Mouse (Mus musculus): Measurements from ENCODE around the gene Slc17a3. TPM values are rescaled to one million over a fixed set of nuclear protein-coding genes. Genes with fewer than 3 reads are reported as not detected.

Slc17a3 gene
- polyA plus RNA-seq (2015; fragmentation: Nextera tagmentation; extraction: Ambion mirVana), result 0.34 and 0.36 TPM in 2 replicates

- ATAC-seq (ENCODE audit: insufficient read depth, low FRiP score, low read depth), result no peak
Measured at GRCm38 (mm10) chr13:23839308-23839707, at the start of gene Slc17a3. Gene Slc17a3, plus strand, starts transcription at chr13:23839434.

GRCm38 (mm10) chr13:23792520-23792919 lies 46.7 kb upstream of the Slc17a3 start:
- H3K27me3 ChIP-seq (replicated peaks), result no peaks in the 10 kb centered on the region
- ATAC-seq (ENCODE audit: insufficient read depth, low FRiP score, low read depth), result no peak
- 43% methylated on average over 2 of the region's 2 CpGs for WGBS

More at GRCm38 (mm10) chr13:23839308-23839707, at the start of gene Slc17a3:
- H3K4me1 ChIP-seq, result no peaks in the 10 kb centered on the region
- no peak within 1 kb of the TSS for H3K4me2 ChIP-seq
- H3K27ac ChIP-seq, result no peak within 1 kb of the TSS
- no peaks in the 10 kb centered on the region for H3K27me3 ChIP-seq (replicated peaks)
- no peak within 1 kb of the TSS for H3K9ac ChIP-seq
- WGBS, result 75% methylated on average over 2 of the region's 2 CpGs
- H3K9me3 ChIP-seq, result no peaks in the 10 kb centered on the region
- no peak within 1 kb of the TSS for H3K4me3 ChIP-seq (replicated peaks)
- H3K36me3 ChIP-seq, result no peaks in the 10 kb centered on the region

GRCm38 (mm10) chr13:23799405-23799804 lies 39.8 kb upstream of the Slc17a3 start:
- Histone ChIP-seq H3K4me2 (no peak overlapping the region), H3K9me3 (no peaks in the 10 kb centered on the region), H3K4me1 (no peaks in the 10 kb centered on the region), H3K27ac (no peak overlapping the region), H3K27me3 (replicated peaks) (no peaks in the 10 kb centered on the region), H3K4me3 (replicated peaks) (no peak overlapping the region), H3K9ac (no peak overlapping the region), H3K36me3 (no peaks in the 10 kb centered on the region)
- 71% methylated on average over 5 of the region's 5 CpGs for WGBS
- no peak for ATAC-seq (ENCODE audit: insufficient read depth, low FRiP score, low read depth)

More at GRCm38 (mm10) chr13:23792520-23792919, 46.7 kb upstream of the Slc17a3 start:
- Histone ChIP-seq H3K4me3 (replicated peaks) (no peak overlapping the region), H3K9ac (no peak overlapping the region), H3K27ac (no peak overlapping the region), H3K4me2 (no peak overlapping the region), H3K9me3 (no peaks in the 10 kb centered on the region), H3K36me3 (no peaks in the 10 kb centered on the region), H3K4me1 (no peaks in the 10 kb centered on the region)

- Histone ChIP-seq H3K9me3 (no peaks in the 10 kb centered on the region), H3K4me1 (no peaks in the 10 kb centered on the region), H3K36me3 (no peaks in the 10 kb centered on the region), H3K4me3 (replicated peaks) (no peak overlapping the region), H3K9ac (no peak overlapping the region), H3K27me3 (replicated peaks) (no peaks in the 10 kb centered on the region), H3K27ac (no peak overlapping the region), H3K4me2 (no peak overlapping the region)
- ATAC-seq (ENCODE audit: insufficient read depth, low FRiP score, low read depth), result no peak
- 60% methylated on average over 2 of the region's 2 CpGs for WGBS
Measured at GRCm38 (mm10) chr13:23804532-23804931, 34.7 kb upstream of the Slc17a3 start.

GRCm38 (mm10) chr13:23806422-23807052 lies 32.7 kb upstream of the Slc17a3 start, which contains the start of gene Slc17a2:
Gene Slc17a2, plus strand, starts transcription at chr13:23806993.
- H3K27me3 ChIP-seq (replicated peaks), result no peaks in the 10 kb centered on the region
- H3K4me2 ChIP-seq, result no peak within 1 kb of the TSS
- no peak within 1 kb of the TSS for H3K27ac ChIP-seq
- H3K4me3 ChIP-seq (replicated peaks), result no peak within 1 kb of the TSS
- no peak within 1 kb of the TSS for H3K9ac ChIP-seq
- no peaks in the 10 kb centered on the region for H3K9me3 ChIP-seq
- ATAC-seq (ENCODE audit: insufficient read depth, low FRiP score, low read depth), result no peak
- no peaks in the 10 kb centered on the region for H3K36me3 ChIP-seq
- WGBS, result 65% methylated on average over 15 of the region's 15 CpGs
- H3K4me1 ChIP-seq, result no peaks in the 10 kb centered on the region

- Histone ChIP-seq H3K36me3 (no peaks in the 10 kb centered on the region), H3K9me3 (no peaks in the 10 kb centered on the region), H3K4me1 (no peaks in the 10 kb centered on the region), H3K27me3 (replicated peaks) (no peaks in the 10 kb centered on the region), H3K4me3 (replicated peaks) (no peak overlapping the region), H3K9ac (no peak overlapping the region), H3K27ac (no peak overlapping the region), H3K4me2 (no peak overlapping the region)
- no peak for ATAC-seq (ENCODE audit: insufficient read depth, low FRiP score, low read depth)
- WGBS, result 64% methylated on average over 2 of the region's 2 CpGs
Measured at GRCm38 (mm10) chr13:23816148-23816547, 23.1 kb upstream of the Slc17a3 start.

- no peak for ATAC-seq (ENCODE audit: insufficient read depth, low FRiP score, low read depth)
- 58% methylated on average over 4 of the region's 4 CpGs for WGBS
- Histone ChIP-seq H3K27ac (no peak overlapping the region), H3K4me3 (replicated peaks) (no peak overlapping the region), H3K36me3 (no peaks in the 10 kb centered on the region), H3K9me3 (no peaks in the 10 kb centered on the region), H3K4me2 (no peak overlapping the region), H3K27me3 (replicated peaks) (no peaks in the 10 kb centered on the region), H3K4me1 (no peaks in the 10 kb centered on the region), H3K9ac (no peak overlapping the region)
Measured at GRCm38 (mm10) chr13:23820179-23820940, 18.9 kb upstream of the Slc17a3 start.

- no peak overlapping the region for H3K27ac ChIP-seq
- no peaks in the 10 kb centered on the region for H3K9me3 ChIP-seq
- no peaks in the 10 kb centered on the region for H3K4me1 ChIP-seq
- 73% methylated on average over 3 of the region's 3 CpGs for WGBS
- H3K9ac ChIP-seq, result no peak overlapping the region
- no peaks in the 10 kb centered on the region for H3K36me3 ChIP-seq
- ATAC-seq (ENCODE audit: insufficient read depth, low FRiP score, low read depth), result no peak
- H3K4me2 ChIP-seq, result no peak overlapping the region
- H3K4me3 ChIP-seq (replicated peaks), result no peak overlapping the region
- H3K27me3 ChIP-seq (replicated peaks), result no peaks in the 10 kb centered on the region
Measured at GRCm38 (mm10) chr13:23822213-23822612, 17.0 kb upstream of the Slc17a3 start.

GRCm38 (mm10) chr13:23826606-23827005 lies 12.6 kb upstream of the Slc17a3 start:
- no peak overlapping the region for H3K4me3 ChIP-seq (replicated peaks)
- no peak for ATAC-seq (ENCODE audit: insufficient read depth, low FRiP score, low read depth)
- no peaks in the 10 kb centered on the region for H3K9me3 ChIP-seq
- no peaks in the 10 kb centered on the region for H3K27me3 ChIP-seq (replicated peaks)
- 59% methylated on average over 3 of the region's 3 CpGs for WGBS
- H3K4me2 ChIP-seq, result no peak overlapping the region
- no peaks in the 10 kb centered on the region for H3K36me3 ChIP-seq
- no peaks in the 10 kb centered on the region for H3K4me1 ChIP-seq
- no peak overlapping the region for H3K27ac ChIP-seq
- H3K9ac ChIP-seq, result no peak overlapping the region

- no peaks in the 10 kb centered on the region for H3K4me1 ChIP-seq
- no peak overlapping the region for H3K9ac ChIP-seq
- H3K27me3 ChIP-seq (replicated peaks), result no peaks in the 10 kb centered on the region
- H3K9me3 ChIP-seq, result no peaks in the 10 kb centered on the region
- no peaks in the 10 kb centered on the region for H3K36me3 ChIP-seq
- 13% methylated on average over 6 of the region's 6 CpGs for WGBS
- ATAC-seq (ENCODE audit: insufficient read depth, low FRiP score, low read depth), result no peak
- H3K4me2 ChIP-seq, result no peak overlapping the region
- H3K4me3 ChIP-seq (replicated peaks), result no peak overlapping the region
- H3K27ac ChIP-seq, result no peak overlapping the region
Measured at GRCm38 (mm10) chr13:23833053-23833452, 6.2 kb upstream of the Slc17a3 start.

GRCm38 (mm10) chr13:23834836-23835235 lies 4.4 kb upstream of the Slc17a3 start:
- H3K36me3 ChIP-seq, result no peaks in the 10 kb centered on the region
- H3K4me2 ChIP-seq, result no peak overlapping the region
- 88% methylated on average over 5 of the region's 5 CpGs for WGBS
- no peak overlapping the region for H3K27ac ChIP-seq
- H3K27me3 ChIP-seq (replicated peaks), result no peaks in the 10 kb centered on the region
- no peaks in the 10 kb centered on the region for H3K4me1 ChIP-seq
- no peak overlapping the region for H3K4me3 ChIP-seq (replicated peaks)
- H3K9ac ChIP-seq, result no peak overlapping the region
- no peak for ATAC-seq (ENCODE audit: insufficient read depth, low FRiP score, low read depth)
- no peaks in the 10 kb centered on the region for H3K9me3 ChIP-seq

GRCm38 (mm10) chr13:23836630-23837029 lies 2.6 kb upstream of the Slc17a3 start:
- H3K4me3 ChIP-seq (replicated peaks), result no peak overlapping the region
- H3K4me2 ChIP-seq, result no peak overlapping the region
- 85% methylated on average over 5 of the region's 5 CpGs for WGBS
- no peak overlapping the region for H3K27ac ChIP-seq
- H3K27me3 ChIP-seq (replicated peaks), result no peaks in the 10 kb centered on the region
- no peak for ATAC-seq (ENCODE audit: insufficient read depth, low FRiP score, low read depth)
- no peaks in the 10 kb centered on the region for H3K36me3 ChIP-seq
- no peaks in the 10 kb centered on the region for H3K9me3 ChIP-seq
- H3K9ac ChIP-seq, result no peak overlapping the region
- H3K4me1 ChIP-seq, result no peaks in the 10 kb centered on the region
